Mouse (Mus musculus) telencephalon, adult 2 months (tissue): ENCODE results near the gene Fmod.

Source experiments
- DNase-seq: peaks from one replicate; pipeline ENCODE4 v3.0.0-alpha.2; 2011; ENCODE audit warnings: low read depth, low spot score

The Fmod gene

GRCm38 (mm10) chr1:134037172-134037571 lies at the start of gene Fmod:
Fmod (plus strand) TSS chr1:134037254.
- no peak for DNase-seq

- DNase-seq: no peak
Measured at GRCm38 (mm10) chr1:133988845-133989244, 48.2 kb upstream of the Fmod start.

GRCm38 (mm10) chr1:133991277-133991676 lies 45.8 kb upstream of the Fmod start:
- DNase-seq: no peak

DNA sequence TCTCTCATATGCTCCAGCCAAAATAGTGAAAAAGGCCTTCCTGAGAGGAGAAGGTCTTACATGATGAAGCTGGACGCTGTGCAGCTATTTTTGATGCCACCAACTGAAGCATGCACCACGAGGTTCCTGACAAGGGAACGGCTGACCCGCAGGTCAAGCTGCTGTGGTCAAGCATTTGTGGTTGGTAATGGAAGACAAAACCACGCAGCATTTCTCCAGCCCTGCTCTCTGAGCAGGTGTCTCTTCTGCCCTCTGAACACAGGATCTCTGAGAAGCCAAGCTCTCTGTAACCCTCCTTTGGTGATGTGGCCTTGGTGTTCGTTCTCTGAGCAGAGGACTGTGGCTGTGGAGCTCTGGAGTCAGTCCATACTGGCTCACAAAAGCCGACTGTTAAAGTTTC lies 31.6 kb upstream of the Fmod start:
- no peak for DNase-seq

DNA sequence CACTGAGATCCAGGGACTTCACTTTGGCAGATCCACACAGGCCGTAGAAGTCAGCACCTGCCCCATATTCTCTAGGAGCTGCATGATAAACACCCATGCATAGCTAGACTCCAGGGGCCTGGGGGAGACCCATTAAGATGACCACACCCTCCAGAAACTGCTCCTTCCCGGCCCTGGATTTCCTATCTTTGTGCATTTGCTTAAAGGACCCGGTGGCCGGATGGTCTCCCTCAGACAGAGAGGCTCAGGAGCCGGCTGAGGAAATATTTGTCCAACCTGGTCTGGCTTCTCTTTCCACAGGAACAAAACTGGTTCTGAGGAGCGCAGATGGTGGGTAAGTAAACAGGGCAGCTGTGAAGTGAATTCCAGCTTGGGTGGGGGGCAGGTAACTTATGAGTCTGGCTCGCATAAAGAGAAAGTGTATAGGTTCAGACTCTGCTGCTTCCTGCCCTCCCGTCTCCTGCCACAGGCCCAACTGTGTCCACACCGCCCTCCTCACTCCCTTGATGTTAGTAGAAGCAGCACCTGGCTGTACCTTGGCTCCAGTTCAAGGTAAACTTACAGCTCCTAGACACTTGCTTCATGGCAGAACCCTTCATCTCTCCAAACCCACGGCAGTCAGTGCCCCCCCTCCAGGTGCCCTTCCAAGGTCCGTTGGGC lies 30.8 kb upstream of the Fmod start:
- no peak for DNase-seq

- no peak for DNase-seq
Measured at GRCm38 (mm10) chr1:134024293-134024971, 12.6 kb upstream of the Fmod start.

GRCm38 (mm10) chr1:134025975-134026374 lies 11.1 kb upstream of the Fmod start:
- DNase-seq: no peak

GRCm38 (mm10) chr1:134026741-134027140 lies 10.3 kb upstream of the Fmod start:
- DNase-seq: no peak

GRCm38 (mm10) chr1:134028161-134028846 lies 8.8 kb upstream of the Fmod start:
- peak; percentile 47 for DNase-seq

DNA sequence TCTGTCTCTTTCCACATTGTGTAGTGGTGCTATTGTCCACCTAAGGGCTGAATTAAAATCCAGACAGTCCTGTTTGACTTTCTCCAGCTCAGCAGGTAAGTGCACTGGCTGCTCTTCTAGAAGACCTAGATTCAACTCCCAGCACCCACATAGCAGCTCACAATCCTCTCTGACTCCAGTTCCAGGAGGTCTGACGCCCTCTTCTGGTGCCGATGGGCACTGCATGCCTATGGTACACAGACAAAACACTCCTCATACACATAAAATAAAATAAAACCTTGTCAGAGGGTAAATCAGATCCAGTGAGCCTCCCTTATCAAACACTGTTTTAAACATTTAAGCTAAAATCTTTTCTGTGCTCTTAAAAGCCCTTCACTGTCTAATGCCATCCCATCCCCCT lies 562 bp upstream of the Fmod start:
- DNase-seq: no peak

DNA sequence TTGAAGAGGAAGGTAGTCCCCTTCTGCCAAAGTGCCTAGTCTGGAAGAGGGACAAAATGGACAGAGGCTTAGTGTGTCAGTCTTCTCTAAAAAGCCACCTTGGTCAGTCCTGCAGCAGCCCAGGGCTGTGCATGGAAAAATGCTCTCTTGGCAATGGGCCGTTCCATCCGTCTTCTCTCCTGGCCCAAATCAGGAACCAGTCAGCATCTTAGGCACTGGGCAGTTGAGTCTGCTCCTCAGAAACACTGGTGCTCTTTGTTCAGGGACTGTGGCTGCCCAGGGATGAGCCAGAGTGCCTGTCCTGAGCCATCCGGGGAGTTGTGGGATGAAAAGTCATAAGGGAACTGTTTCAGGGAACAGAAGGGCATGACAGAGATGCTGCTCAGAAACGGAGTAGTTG lies 1.3 kb downstream of the Fmod start:
- DNase-seq: no peak

GRCm38 (mm10) chr1:134039361-134039760 lies 2.3 kb downstream of the Fmod start:
- DNase-seq: no peak

- no peak for DNase-seq
Measured at GRCm38 (mm10) chr1:134041900-134042299, 4.8 kb downstream of the Fmod start.

DNA sequence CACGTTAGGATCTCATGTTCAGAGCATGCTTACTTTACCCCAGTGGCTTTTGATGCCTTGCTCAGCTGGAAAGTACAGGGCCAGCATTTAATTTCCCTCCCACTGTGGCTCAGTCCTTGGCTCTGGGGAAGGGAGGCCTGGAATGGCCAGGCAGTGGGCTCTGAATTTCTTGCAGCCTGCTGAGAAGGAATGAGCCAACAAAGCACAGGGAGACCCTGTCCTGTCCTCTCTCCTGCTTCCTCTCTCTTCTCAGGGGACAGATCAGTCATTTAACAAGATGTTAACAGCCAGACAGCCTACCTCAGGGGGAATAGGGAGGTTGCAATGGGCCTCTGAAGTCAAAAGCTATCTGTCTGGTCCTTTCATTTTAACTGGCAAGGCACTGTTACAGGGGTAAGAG lies 5.3 kb downstream of the Fmod start:
- DNase-seq: no peak

DNA sequence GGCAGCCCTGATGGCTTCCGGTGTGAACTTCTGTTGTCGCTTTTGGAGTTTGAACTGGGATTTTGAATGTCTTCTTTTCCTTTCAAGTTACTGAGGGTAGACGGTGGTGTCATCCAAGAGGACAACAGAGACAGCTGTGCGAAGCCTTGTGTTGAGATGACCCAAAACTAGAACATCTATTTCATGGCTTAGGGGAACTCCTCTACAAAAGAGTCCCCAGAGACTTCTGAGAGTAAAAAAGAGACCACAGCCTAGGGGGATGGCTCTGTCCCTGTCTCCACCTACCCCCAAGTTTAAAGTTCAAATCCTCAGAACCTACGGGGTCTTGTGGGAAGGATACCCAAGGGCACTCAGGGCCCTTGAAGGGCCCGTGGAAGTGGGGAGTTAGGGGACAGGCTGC lies 7.8 kb downstream of the Fmod start:
- no peak for DNase-seq

DNA sequence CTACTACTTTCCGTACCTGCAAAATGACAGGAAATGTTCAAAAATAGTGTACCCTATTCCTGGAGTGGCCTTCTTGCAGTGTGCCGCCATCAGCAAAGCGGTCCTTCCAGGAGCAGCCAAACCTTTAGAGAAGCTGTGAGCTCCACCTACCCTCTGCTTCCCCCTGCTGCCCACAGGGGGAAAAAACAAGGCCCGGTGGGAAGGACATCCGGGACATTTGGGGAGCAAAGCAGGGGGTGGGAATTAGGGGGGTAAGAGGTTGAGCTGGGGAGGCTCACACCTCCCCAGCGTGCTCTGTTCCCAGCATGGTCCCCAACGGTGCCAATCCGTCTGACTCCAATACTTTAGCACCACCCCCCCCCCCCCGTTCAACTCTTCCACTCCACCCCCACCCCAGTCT lies 8.9 kb downstream of the Fmod start:
- no peak for DNase-seq

GRCm38 (mm10) chr1:134046387-134046786 lies 9.3 kb downstream of the Fmod start:
- no peak for DNase-seq

DNA sequence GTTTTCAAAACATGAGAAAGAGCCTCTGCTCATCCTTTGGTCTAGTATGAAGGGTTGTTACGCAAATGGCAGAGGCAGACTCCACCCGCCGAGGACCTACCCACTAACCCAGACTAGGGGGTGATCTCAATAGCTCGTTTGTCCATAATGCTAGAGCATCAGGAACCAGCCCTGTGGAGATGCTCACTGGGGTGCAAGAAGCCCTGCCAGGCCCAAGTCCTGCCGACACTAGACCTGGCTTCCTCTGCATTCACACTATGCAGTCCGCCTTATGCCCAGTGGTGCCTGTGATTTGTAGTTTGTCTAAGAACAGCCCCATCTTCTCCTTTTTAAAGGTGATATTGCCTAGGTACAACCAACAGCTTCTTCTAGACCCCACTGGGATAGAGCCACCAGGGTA lies 10.4 kb downstream of the Fmod start:
- DNase-seq: no peak

- DNase-seq: no peak
Measured at GRCm38 (mm10) chr1:134048759-134049158, 11.7 kb downstream of the Fmod start.

DNA sequence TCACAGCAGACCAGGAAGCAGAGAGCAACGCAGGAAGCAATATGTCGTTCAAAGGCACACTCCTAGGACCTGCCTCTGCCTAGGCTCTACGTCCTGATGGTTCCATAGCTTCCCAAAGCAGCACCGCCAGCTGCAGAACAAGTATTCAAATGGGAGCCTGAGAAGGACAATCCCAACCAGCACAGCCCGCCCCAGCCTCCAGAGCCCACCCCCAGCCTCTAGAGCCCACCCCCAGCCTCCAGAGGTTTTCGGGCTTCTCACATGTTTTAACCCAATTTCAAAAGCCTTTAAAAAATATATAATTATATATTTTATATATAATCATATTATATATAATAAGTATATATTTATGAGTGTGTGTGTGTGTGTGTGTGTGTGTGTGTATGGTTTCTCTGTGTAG lies 12.5 kb downstream of the Fmod start:
- no peak for DNase-seq

DNA sequence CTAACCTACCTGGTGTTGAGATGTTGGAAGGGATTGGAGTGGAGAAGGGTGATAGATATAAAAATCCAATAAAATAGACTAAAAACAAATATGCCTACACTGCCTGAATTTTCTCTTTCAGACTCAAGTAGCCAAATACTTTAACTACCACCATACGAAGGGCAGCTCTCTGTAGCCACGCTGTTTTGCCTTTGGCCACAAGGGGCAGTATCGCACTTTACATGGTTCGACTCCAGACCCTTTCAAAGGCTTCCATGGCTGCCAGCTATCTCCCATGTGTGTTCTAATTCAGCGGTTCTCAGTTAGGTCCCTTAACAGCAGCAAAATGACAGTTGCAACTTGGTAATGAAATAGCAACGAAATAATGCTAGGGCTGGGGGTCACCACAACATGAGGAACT lies 16.2 kb downstream of the Fmod start:
- DNase-seq: no peak

GRCm38 (mm10) chr1:134055058-134055457 lies 18.0 kb downstream of the Fmod start:
- DNase-seq: no peak

GRCm38 (mm10) chr1:134055666-134056245 lies 18.7 kb downstream of the Fmod start:
- DNase-seq: no peak
